Mouse (Mus musculus): ENCODE data around the gene Gm3015.
"Not testable (repeated sequence)": the region's sequence is repeated elsewhere in the genome, so short reads cannot be mapped to it uniquely, and the experiment has no call there.

Gene Gm3015

DNA sequence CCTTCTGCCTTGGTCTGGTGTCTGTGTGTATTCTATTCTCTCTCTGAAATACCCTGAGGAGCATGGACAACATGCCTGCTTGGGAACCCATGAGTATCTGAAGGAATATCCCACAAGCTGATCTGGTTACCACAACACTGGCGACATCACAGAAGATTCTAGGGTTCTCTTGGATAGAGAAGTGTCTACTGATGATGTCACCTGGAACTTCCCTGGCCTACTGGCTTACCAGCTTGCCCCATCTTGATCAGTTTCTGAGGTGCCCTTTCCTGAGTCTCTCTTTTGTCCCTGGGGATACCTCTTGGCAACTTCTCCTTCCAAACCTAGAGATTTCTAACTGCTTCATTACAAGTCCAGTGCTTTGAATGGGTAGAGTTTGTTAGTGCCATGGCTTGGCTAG is at the start of gene Gm3015:
Gene Gm3015 (minus strand): TSS at position 101 of the 400 bp plus-strand sequence.
- DNase-seq (ENCODE audit: low spot score in 2 of 2), result not testable (repeated sequence)

DNA sequence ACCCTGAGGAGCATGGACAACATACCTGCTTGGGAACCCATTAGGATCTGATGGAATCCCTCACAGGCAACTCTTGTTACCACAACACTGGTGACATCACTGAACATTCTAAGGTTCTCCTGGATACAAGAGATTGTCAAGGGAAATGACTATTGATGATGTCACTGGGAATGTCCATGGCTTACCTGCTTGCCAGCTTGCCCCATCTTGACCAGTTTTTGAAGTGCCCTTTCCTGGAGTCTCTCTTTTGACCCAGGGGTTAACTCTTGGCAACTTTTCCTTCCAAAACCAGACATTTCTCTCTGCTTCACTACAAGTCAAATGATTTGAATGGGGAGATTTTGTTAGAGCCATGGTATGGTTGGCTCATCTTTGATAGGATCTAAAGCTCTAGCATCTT is 29.3 kb upstream of the Gm3015 start, which contains the start of gene Gm10377:
Gene Gm10377 (minus strand): TSS at position 101 of the 400 bp plus-strand sequence.
- DNase-seq (ENCODE audit: low spot score in 2 of 2), result not testable (repeated sequence)

All from thymus, postnatal 10 days (tissue).